Mouse (Mus musculus): ENCODE results near the gene Tm6sf2. TPM values are rescaled to one million over a fixed set of nuclear protein-coding genes. Genes with fewer than 3 reads are reported as not detected.

Tm6sf2 gene
- total and polyA plus RNA-seq, 3 experiments: 1.0 to 1.2 TPM; not detected in 1

GRCm38 (mm10) chr8:70114892-70115291 lies 42.2 kb downstream of the Tm6sf2 start:
- Histone ChIP-seq H3K27ac (ENCODE audit: control insufficient read depth, low read depth, low read length) (no peak overlapping the region), H3K27me3 (ENCODE audit: control insufficient read depth in 1 of 2, insufficient read depth in 2 of 2, low read length in 2 of 2) (0 out of 4 replicates have a peak, but pooled peaks cover 0 to 3% of the 10 kb centered on the region in 2 experiments), H3K4me1 (ENCODE audit: control insufficient read depth in 1 of 2, insufficient read depth in 2 of 2, low read length in 2 of 2) (no peaks in the 10 kb centered on the region), H3K4me3 (ENCODE audit: control insufficient read depth in 1 of 2, insufficient read depth in 1 of 2, low read depth in 2 of 2, low read length in 2 of 2) (no peak overlapping the region), H3K36me3 (ENCODE audit: control insufficient read depth in 1 of 2, insufficient read depth in 2 of 2, low read length in 2 of 2) (no peaks in the 10 kb centered on the region), H3K9me3 (replicated peaks; ENCODE audit: insufficient read depth, low read length) (no peaks in the 10 kb centered on the region), H3K79me2 (ENCODE audit: control insufficient read depth, insufficient read depth, low read length, poor library complexity) (no peaks in the 10 kb centered on the region), H3K9ac (ENCODE audit: control insufficient read depth, low read depth, low read length, poor library complexity, severe bottlenecking) (no peak overlapping the region)
- no peak for DNase-seq (ENCODE audit: low read depth, low spot score)
- TF ChIP-seq ZNF384 (IDR thresholded peaks at IDR 0.05; ENCODE audit: low read depth, low read length) (no peak), MAX (IDR thresholded peaks at IDR 0.05; ENCODE audit: low read length) (no peak), CTCF (IDR thresholded peaks at IDR 0.05 in 2 of 3, conservative IDR thresholded peaks at IDR 0.05 in 1 of 3; ENCODE audit: control insufficient read depth in 1 of 3, insufficient read depth in 1 of 3, low read depth in 2 of 3, low read length in 3 of 3, poor library complexity in 1 of 3, severe bottlenecking in 1 of 3) (no peak), MAZ (IDR thresholded peaks at IDR 0.05; ENCODE audit: low read depth, low read length) (no peak), TAL1 (IDR thresholded peaks at IDR 0.05; ENCODE audit: low read length) (no peak), UBTF (IDR thresholded peaks at IDR 0.05; ENCODE audit: borderline replicate concordance, insufficient read depth, low read depth, low read length) (no peak), HCFC1 (IDR thresholded peaks at IDR 0.05; ENCODE audit: low read depth, low read length) (no peak), ZMIZ1 (IDR thresholded peaks at IDR 0.05; ENCODE audit: low read depth, low read length) (no peak), BHLHE40 (IDR thresholded peaks at IDR 0.05; ENCODE audit: borderline replicate concordance, low read depth, low read length) (no peak), E2F4 (IDR thresholded peaks at IDR 0.05; ENCODE audit: borderline replicate concordance, low read depth, low read length) (no peak), MYC (IDR thresholded peaks at IDR 0.05; ENCODE audit: low read depth, low read length) (no peak), MXI1 (IDR thresholded peaks at IDR 0.05; ENCODE audit: low read depth, low read length) (no peak), ZKSCAN1 (IDR thresholded peaks at IDR 0.05; ENCODE audit: low read depth, low read length) (no peak), ELF1 (IDR thresholded peaks at IDR 0.05; ENCODE audit: low read depth, low read length) (no peak), GABPA (IDR thresholded peaks at IDR 0.05; ENCODE audit: low read depth, low read length) (no peak), USF1 (IDR thresholded peaks at IDR 0.05; ENCODE audit: low read depth, low read length) (no peak), TBP (IDR thresholded peaks at IDR 0.05; ENCODE audit: low read depth, low read length) (no peak)

GRCm38 (mm10) chr8:70117611-70118010 lies 44.9 kb downstream of the Tm6sf2 start:
- 0 out of 4 replicates have a peak, but pooled peaks cover 0 to 3% of the 10 kb centered on the region in 2 experiments for H3K27me3 ChIP-seq (ENCODE audit: control insufficient read depth in 1 of 2, insufficient read depth in 2 of 2, low read length in 2 of 2)
- DNase-seq (ENCODE audit: low read depth, low spot score): peak; percentile 83
- H3K79me2 ChIP-seq (ENCODE audit: control insufficient read depth, insufficient read depth, low read length, poor library complexity): no peaks in the 10 kb centered on the region
- no peaks in the 10 kb centered on the region for H3K36me3 ChIP-seq (ENCODE audit: control insufficient read depth in 1 of 2, insufficient read depth in 2 of 2, low read length in 2 of 2)
- no peak for TF ChIP-seq ZNF384 (IDR thresholded peaks at IDR 0.05; ENCODE audit: low read depth, low read length)
- peak; percentile 89 for TF ChIP-seq SIN3A (IDR thresholded peaks at IDR 0.05; ENCODE audit: low read length)
- no peak overlapping the region for H3K9ac ChIP-seq (ENCODE audit: control insufficient read depth, low read depth, low read length, poor library complexity, severe bottlenecking)
- H3K4me1 ChIP-seq (ENCODE audit: control insufficient read depth in 1 of 2, insufficient read depth in 2 of 2, low read length in 2 of 2): no peaks in the 10 kb centered on the region
- H3K4me3 ChIP-seq (ENCODE audit: control insufficient read depth in 1 of 2, insufficient read depth in 1 of 2, low read depth in 2 of 2, low read length in 2 of 2): no peak overlapping the region
- no peak overlapping the region for H3K27ac ChIP-seq (ENCODE audit: control insufficient read depth, low read depth, low read length)
- no peaks in the 10 kb centered on the region for H3K9me3 ChIP-seq (replicated peaks; ENCODE audit: insufficient read depth, low read length)
